Mouse (Mus musculus) midbrain, embryonic 14.5 days (tissue): ENCODE results near the gene Ccnyl1. TPM values are rescaled to one million over a fixed set of nuclear protein-coding genes. Genes with fewer than 3 reads are reported as not detected.
"Not testable (repeated sequence)": the region's sequence is repeated elsewhere in the genome, so short reads cannot be mapped to it uniquely, and the experiment has no call there.

Experiments
- ATAC-seq: fragments of 200-750 bp; cut with Nextera tagmentation; 2 replicates; pipeline ENCODE4 v1.8.0; 2017; ENCODE audit warnings: moderate number of reproducible peaks, moderate library complexity; ENCODE audit not compliant: low FRiP score, low TSS enrichment
- DNase-seq: peaks from one replicate; pipeline ENCODE4 v3.0.0-alpha.2; 2015
- H3K27ac ChIP-seq: fragments of 300-500 bp; sonication (generic); replicated peaks from 2 replicates; pipeline ENCODE4 v1.5.1; 2014; ENCODE audit warnings: mild to moderate bottlenecking, low read depth, low read length, moderate library complexity
- H3K27me3 ChIP-seq: fragments of 300-500 bp; sonication (generic); 2 replicates; pipeline ENCODE4 v1.6.1; 2014; ENCODE audit warnings: low read length, control low read depth, mixed read lengths; ENCODE audit not compliant: control insufficient read depth, insufficient read depth
- H3K36me3 ChIP-seq: fragments of 300-500 bp; sonication (generic); 2 replicates; pipeline ENCODE4 v1.6.1; 2014; ENCODE audit warnings: low read length, control low read depth; ENCODE audit not compliant: control insufficient read depth, insufficient read depth
- H3K4me1 ChIP-seq: fragments of 300-500 bp; sonication (generic); 2 replicates; pipeline ENCODE4 v1.6.1; 2014; ENCODE audit warnings: mild to moderate bottlenecking, antibody characterized with exemption, low read length, control low read depth; ENCODE audit not compliant: control insufficient read depth, insufficient read depth
- H3K4me2 ChIP-seq: fragments of 300-500 bp; sonication (generic); 2 replicates; pipeline ENCODE4 v1.6.1; 2014; ENCODE audit warnings: mild to moderate bottlenecking, low read length, moderate library complexity
- H3K4me3 ChIP-seq: fragments of 300-500 bp; sonication (generic); replicated peaks from 2 replicates; pipeline ENCODE4 v1.5.1; 2014; ENCODE audit warnings: low read depth, low read length
- H3K9ac ChIP-seq: fragments of 300-500 bp; sonication (generic); replicated peaks from 2 replicates; pipeline ENCODE4 v1.6.1; 2014; ENCODE audit warnings: mild to moderate bottlenecking, low read length, moderate library complexity
- H3K9me3 ChIP-seq: fragments of 300-500 bp; sonication (generic); 2 replicates; pipeline ENCODE4 v1.6.1; 2016; ENCODE audit warnings: low read length, control low read depth, mixed read lengths; ENCODE audit not compliant: control insufficient read depth
- WGBS: fragments of 180-500 bp; shearing (Covaris S2); extraction: QIAGEN DNeasy Blood & Tissue Kit; methylation state at CpG from one replicate; pipeline ENCODE4 v1.1.7; 2014; 5-methylcytosine and 5-hydroxymethylcytosine counted together
- polyA plus RNA-seq: library from polyadenylated mRNA; unstranded; fragments of >200 nt; fragmentation: Nextera tagmentation; extraction: Ambion mirVana; gene quantifications from 2 replicates; pipeline ENCODE4 v1.2.1, GENCODE M21; 2014

Gene Ccnyl1
- 6.1 and 9.4 TPM in 2 replicates for polyA plus RNA-seq

DNA sequence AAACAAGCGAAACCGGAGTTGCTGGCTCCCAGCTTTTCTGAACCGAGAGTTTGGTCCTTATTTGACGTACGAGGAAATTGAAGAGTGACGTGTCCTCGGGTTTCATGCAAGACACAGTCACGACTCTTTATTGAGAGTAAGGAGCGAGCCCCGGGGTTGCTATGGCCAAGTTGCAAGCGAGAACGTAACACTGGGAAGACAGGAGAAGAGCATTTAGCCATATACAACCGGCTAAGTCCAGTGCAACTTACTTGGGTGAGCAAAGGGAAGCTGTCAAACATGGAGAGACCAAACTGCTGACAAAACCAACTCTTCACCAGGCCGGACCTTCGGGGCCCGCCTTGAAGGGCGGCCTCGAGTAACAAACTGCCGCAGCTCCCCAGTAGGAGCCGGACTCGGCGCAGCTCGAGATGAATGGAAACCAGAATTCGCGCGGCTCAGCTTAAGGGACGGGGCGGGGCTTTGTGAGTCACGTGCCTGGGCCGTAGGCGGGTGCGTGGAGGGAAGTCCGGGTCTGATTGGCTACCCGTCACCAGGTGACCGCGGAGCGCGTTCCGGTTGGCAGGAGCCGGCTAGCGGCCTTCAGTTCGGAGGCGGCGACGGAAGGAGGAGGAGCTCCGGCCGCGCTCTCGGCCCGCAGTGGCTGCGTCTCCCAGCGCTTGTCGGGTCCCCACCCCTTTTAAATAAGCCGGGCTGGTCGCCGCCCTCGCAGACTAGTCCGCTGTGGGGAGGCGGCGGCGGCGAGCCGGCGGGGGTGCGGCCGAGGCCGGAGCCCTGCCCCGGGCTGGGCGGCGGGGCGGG lies at the start of gene Ccnyl1:
Gene Ccnyl1, plus strand, starts transcription at position 243 of the 801 bp plus-strand sequence.
- peak within 1 kb of the TSS; percentile 79 for H3K9ac ChIP-seq
- ATAC-seq (peak; percentile 100), DNase-seq (peak; percentile 99)
- peak within 1 kb of the TSS; percentile 88 for H3K27ac ChIP-seq
- no peaks in the 10 kb centered on the region for H3K36me3 ChIP-seq
- H3K4me2 ChIP-seq, result peak within 1 kb of the TSS; percentile 91
- no peaks in the 10 kb centered on the region for H3K9me3 ChIP-seq
- no peaks in the 10 kb centered on the region for H3K27me3 ChIP-seq
- H3K4me3 ChIP-seq, result peak within 1 kb of the TSS; percentile 91
- peaks cover 26% of the 10 kb centered on the region for H3K4me1 ChIP-seq
- under 1% methylated on average over 71 of the region's 71 CpGs for WGBS

GRCm38 (mm10) chr1:64641069-64641468 lies 49.2 kb upstream of the Ccnyl1 start:
- DNase-seq (no peak), ATAC-seq (no peak)
- Histone ChIP-seq H3K27ac (no peak overlapping the region), H3K9me3 (no peaks in the 10 kb centered on the region), H3K4me2 (no peak overlapping the region), H3K4me1 (no peaks in the 10 kb centered on the region), H3K36me3 (no peaks in the 10 kb centered on the region), H3K9ac (no peak overlapping the region), H3K4me3 (no peak overlapping the region), H3K27me3 (no peaks in the 10 kb centered on the region)
- WGBS, result 94% methylated on average over 6 of the region's 6 CpGs

DNA sequence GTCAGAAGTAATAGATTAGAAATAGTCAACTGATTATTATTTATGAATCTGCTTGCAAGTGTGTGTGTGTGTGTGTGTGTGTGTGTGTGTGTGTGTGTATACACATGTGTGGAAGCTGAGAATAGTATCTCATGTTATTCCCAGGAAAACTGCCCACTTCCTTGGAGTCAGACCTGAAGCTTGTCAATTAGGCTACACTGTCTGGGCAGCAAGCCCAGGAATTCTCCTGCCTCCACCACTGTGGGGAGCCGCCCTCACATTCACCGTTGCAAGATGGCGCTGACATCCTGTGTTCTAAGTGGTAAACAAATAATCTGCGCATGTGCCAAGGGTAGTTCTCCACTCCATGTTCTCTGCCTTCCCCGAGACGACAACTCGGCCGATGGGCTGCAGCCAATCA lies 47.7 kb upstream of the Ccnyl1 start:
- ATAC-seq, H3K4me3 ChIP-seq, H3K9me3 ChIP-seq, H3K4me2 ChIP-seq, H3K9ac ChIP-seq, DNase-seq, H3K27me3 ChIP-seq, H3K36me3 ChIP-seq, H3K27ac ChIP-seq, H3K4me1 ChIP-seq: not testable (repeated sequence)
- WGBS, result 95% methylated on average over 8 of the region's 8 CpGs

- H3K27me3 ChIP-seq, result no peaks in the 10 kb centered on the region
- ATAC-seq, result no peak
- no peak overlapping the region for H3K27ac ChIP-seq
- no peak overlapping the region for H3K4me2 ChIP-seq
- no peaks in the 10 kb centered on the region for H3K9me3 ChIP-seq
- H3K4me1 ChIP-seq, result no peaks in the 10 kb centered on the region
- no peaks in the 10 kb centered on the region for H3K36me3 ChIP-seq
- 96% methylated on average over 3 of the region's 3 CpGs for WGBS
- no peak overlapping the region for H3K4me3 ChIP-seq
- H3K9ac ChIP-seq, result no peak overlapping the region
- no peak for DNase-seq
These were observed 45.7 kb upstream of the Ccnyl1 start for GRCm38 (mm10) chr1:64644513-64644912.

- no peaks in the 10 kb centered on the region for H3K4me1 ChIP-seq
- no peaks in the 10 kb centered on the region for H3K36me3 ChIP-seq
- WGBS, result 83% methylated on average over 11 of the region's 11 CpGs
- no peaks in the 10 kb centered on the region for H3K27me3 ChIP-seq
- DNase-seq (no peak), ATAC-seq (no peak)
- H3K9ac ChIP-seq, result no peak overlapping the region
- no peak overlapping the region for H3K4me3 ChIP-seq
- H3K27ac ChIP-seq, result no peak overlapping the region
- no peaks in the 10 kb centered on the region for H3K9me3 ChIP-seq
- no peak overlapping the region for H3K4me2 ChIP-seq
These were observed 40.7 kb upstream of the Ccnyl1 start for GRCm38 (mm10) chr1:64649362-64650124.

DNA sequence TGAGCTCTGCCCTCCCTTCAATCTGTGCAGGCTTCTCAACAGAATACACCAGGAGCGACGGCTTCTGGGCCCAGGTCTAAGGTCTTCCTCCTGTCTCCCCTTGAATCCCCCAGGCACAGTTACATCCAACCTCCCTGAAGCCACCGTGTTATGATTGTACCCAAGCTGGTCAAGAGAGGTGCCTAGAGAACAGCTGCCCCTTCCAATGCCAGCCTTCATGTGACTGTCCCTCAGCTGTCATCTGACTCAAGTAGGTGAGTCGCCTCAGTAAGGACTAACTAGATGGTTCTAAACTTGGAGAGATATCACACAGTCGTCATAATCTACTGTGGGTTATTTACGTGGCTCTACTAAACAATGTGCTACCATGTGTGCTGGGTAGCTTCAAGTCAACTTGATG lies 36.6 kb upstream of the Ccnyl1 start:
- Histone ChIP-seq H3K27ac (no peak overlapping the region), H3K9me3 (no peaks in the 10 kb centered on the region), H3K4me1 (no peaks in the 10 kb centered on the region), H3K4me3 (no peak overlapping the region), H3K9ac (no peak overlapping the region), H3K27me3 (no peaks in the 10 kb centered on the region), H3K36me3 (no peaks in the 10 kb centered on the region), H3K4me2 (no peak overlapping the region)
- ATAC-seq (no peak), DNase-seq (no peak)
- WGBS, result 98% methylated on average over 6 of the region's 6 CpGs

DNA sequence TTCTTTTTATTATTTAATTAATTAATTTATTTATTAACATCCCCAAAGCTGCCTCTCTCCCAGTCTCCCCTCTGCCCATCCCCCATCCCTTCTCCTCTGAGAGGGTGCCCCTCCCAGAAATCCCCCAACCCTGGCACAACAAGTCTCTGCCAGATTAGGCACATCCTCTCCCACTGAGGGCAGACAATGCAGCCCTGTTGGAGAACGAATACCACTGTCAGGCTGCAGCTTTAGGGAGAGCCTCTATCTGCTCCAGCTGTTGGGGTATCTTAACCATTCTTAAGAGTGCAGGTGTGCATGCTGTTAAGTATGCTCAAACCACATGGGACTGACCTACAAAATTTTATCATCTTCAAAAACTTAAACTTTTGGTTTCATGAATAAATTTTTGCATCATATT lies 34.8 kb upstream of the Ccnyl1 start:
- Histone ChIP-seq H3K4me2 (no peak overlapping the region), H3K36me3 (no peaks in the 10 kb centered on the region), H3K27me3 (no peaks in the 10 kb centered on the region), H3K4me1 (no peaks in the 10 kb centered on the region), H3K4me3 (no peak overlapping the region), H3K9ac (no peak overlapping the region), H3K27ac (no peak overlapping the region), H3K9me3 (no peaks in the 10 kb centered on the region)
- ATAC-seq (no peak), DNase-seq (peak; percentile 27)
- 3% methylated on average over 1 of the region's 1 CpGs for WGBS

GRCm38 (mm10) chr1:64656423-64657129 lies 33.7 kb upstream of the Ccnyl1 start:
- H3K9me3 ChIP-seq, result no peaks in the 10 kb centered on the region
- H3K4me3 ChIP-seq, result no peak overlapping the region
- no peaks in the 10 kb centered on the region for H3K4me1 ChIP-seq
- no peaks in the 10 kb centered on the region for H3K27me3 ChIP-seq
- H3K27ac ChIP-seq, result no peak overlapping the region
- 87% methylated on average over 3 of the region's 3 CpGs for WGBS
- H3K4me2 ChIP-seq, result no peak overlapping the region
- H3K9ac ChIP-seq, result no peak overlapping the region
- ATAC-seq (no peak), DNase-seq (no peak)
- H3K36me3 ChIP-seq, result no peaks in the 10 kb centered on the region
